Comparison of ENCODE assay signal across 8 mouse cellular contexts in genomic region chr8:11405722-11406481, GRCm38 (mm10).
A peak's percentile ranks its signal among the peaks of the same experiment; 100 is the strongest.
DNase-seq lines count a peak whose midpoint lies in the region; ATAC-seq and TF ChIP-seq lines count a peak whose summit lies in the region.

No protein-coding gene starts in this region.

- no peak overlapping the region for H3K9ac ChIP-seq in forebrain, embryonic 12.5 days
- H3K9ac ChIP-seq in heart, embryonic 16.5 days (ENCODE audit: low read length): no peak overlapping the region; the same call in 1 of the 2 replicates
- no peak overlapping the region for H3K9ac ChIP-seq in stomach, postnatal 0 days (ENCODE audit: low read length)

- peaks cover 5% of the 10 kb centered on the region for H3K4me1 ChIP-seq in forebrain, embryonic 12.5 days
- peaks cover 15% of the 10 kb centered on the region for H3K4me1 ChIP-seq in heart, embryonic 16.5 days (ENCODE audit: control insufficient read depth, insufficient read depth, low read length)
- no peaks in the 10 kb centered on the region for H3K4me1 ChIP-seq in stomach, postnatal 0 days (replicated peaks; ENCODE audit: control insufficient read depth, insufficient read depth)

- H3K9me3 ChIP-seq in forebrain, embryonic 12.5 days: no peaks in the 10 kb centered on the region
- no peaks in the 10 kb centered on the region for H3K9me3 ChIP-seq in heart, embryonic 16.5 days (replicated peaks; ENCODE audit: control insufficient read depth, low read length)
- no peaks in the 10 kb centered on the region for H3K9me3 ChIP-seq in stomach, postnatal 0 days (ENCODE audit: control insufficient read depth, low read length)

- no peak overlapping the region for H3K4me2 ChIP-seq in forebrain, embryonic 12.5 days
- no peak overlapping the region for H3K4me2 ChIP-seq in heart, embryonic 16.5 days (ENCODE audit: low read depth, low read length)
- no peak overlapping the region for H3K4me2 ChIP-seq in stomach, postnatal 0 days (replicated peaks; ENCODE audit: low read depth)

- ATAC-seq in forebrain, embryonic 12.5 days (ENCODE audit: low FRiP score): peak; percentile 20; the same call in 1 of the 2 replicates
- ATAC-seq in heart, embryonic 16.5 days (replicated peaks; ENCODE audit: extremely low read depth, insufficient read depth, low FRiP score): peak; percentile 76
- peak; percentile 73; the same call in 1 of the 2 replicates for ATAC-seq in stomach, postnatal 0 days (ENCODE audit: low FRiP score, low TSS enrichment)

- no peaks in the 10 kb centered on the region for H3K36me3 ChIP-seq in forebrain, embryonic 12.5 days (replicated peaks)
- peaks cover 50% of the 10 kb centered on the region for H3K36me3 ChIP-seq in heart, embryonic 16.5 days (ENCODE audit: control insufficient read depth, insufficient read depth)
- H3K36me3 ChIP-seq in stomach, postnatal 0 days (ENCODE audit: control insufficient read depth, insufficient read depth, low read length): 0 out of 2 replicates have a peak, but pooled peaks cover 7% of the 10 kb centered on the region

- no peak overlapping the region for H3K4me3 ChIP-seq in forebrain, embryonic 12.5 days (replicated peaks)
- H3K4me3 ChIP-seq in heart, embryonic 16.5 days (ENCODE audit: low read length): no peak overlapping the region
- no peak overlapping the region for H3K4me3 ChIP-seq in stomach, postnatal 0 days (ENCODE audit: low read depth, low read length)

- peak; percentile 16 to 20 for DNase-seq in spleen, postnatal 36 days (ENCODE audit: low spot score in 2 of 2)
- no peak for DNase-seq in spleen, adult 12 weeks (ENCODE audit: low spot score)
- peak; percentile 79 to 88 for DNase-seq in kidney, postnatal 4 days
- DNase-seq in lung, postnatal 14 days: peak; percentile 79
- peak; percentile 32 for DNase-seq in stomach, postnatal 0 days (ENCODE audit: low spot score)
- no peak for DNase-seq in thymus, postnatal 0 days (ENCODE audit: low spot score)

- peak; percentile 53 for TF ChIP-seq CTCF in stomach, postnatal 0 days (IDR thresholded peaks at IDR 0.05; ENCODE audit: low read depth)

- no peak for TF ChIP-seq EP300 in stomach, postnatal 0 days (optimal IDR thresholded peaks at IDR 0.05)

- H3K27me3 ChIP-seq in forebrain, embryonic 12.5 days: no peaks in the 10 kb centered on the region
- H3K27me3 ChIP-seq in heart, embryonic 16.5 days (ENCODE audit: control insufficient read depth, insufficient read depth, low read length): no peaks in the 10 kb centered on the region
- no peaks in the 10 kb centered on the region for H3K27me3 ChIP-seq in stomach, postnatal 0 days (ENCODE audit: control insufficient read depth, insufficient read depth, low read length)

- WGBS in forebrain, embryonic 12.5 days: 66% methylated on average over 13 of the region's 13 CpGs
- 36% methylated on average over 13 of the region's 13 CpGs for WGBS in heart, embryonic 16.5 days
- WGBS in stomach, postnatal 0 days: 36% methylated on average over 13 of the region's 13 CpGs

- 0 out of 2 replicates have a peak overlapping the region, but pooled peaks have one; percentile 53 for H3K27ac ChIP-seq in forebrain, embryonic 12.5 days
- peak overlapping the region; percentile 67 for H3K27ac ChIP-seq in heart, embryonic 16.5 days (ENCODE audit: low read length)
- H3K27ac ChIP-seq in stomach, postnatal 0 days (replicated peaks): peak overlapping the region; percentile 40

Comparison
In these comparisons a context has a peak if more than half of its experiments do, and no peak if none do; other contexts are left out.
1. DNase-seq: peak in spleen, postnatal 36 days (2 of 2), kidney, postnatal 4 days (2 of 2), lung, postnatal 14 days (single experiment) and stomach, postnatal 0 days (single experiment); none in spleen, adult 12 weeks (single experiment) and thymus, postnatal 0 days (single experiment).
2. ATAC-seq: peak in every context shown above with its lines; median percentile 76 in heart, embryonic 16.5 days; 73 in stomach, postnatal 0 days; 20 in forebrain, embryonic 12.5 days.
3. Peak in every context shown above with its lines, with median percentiles within 50 percentile points of each other: H3K27ac ChIP-seq.